Mouse (Mus musculus): ENCODE measurements at regions not wholly inside any gene's neighbourhood (a gene's known extent, or its start where the extent isn't known, plus 50 kb on each side); places are given as distances from the start of the nearest gene placed in this dataset. TPM values are rescaled to one million over a fixed set of nuclear protein-coding genes. Genes with fewer than 3 reads are reported as not detected.

DNA sequence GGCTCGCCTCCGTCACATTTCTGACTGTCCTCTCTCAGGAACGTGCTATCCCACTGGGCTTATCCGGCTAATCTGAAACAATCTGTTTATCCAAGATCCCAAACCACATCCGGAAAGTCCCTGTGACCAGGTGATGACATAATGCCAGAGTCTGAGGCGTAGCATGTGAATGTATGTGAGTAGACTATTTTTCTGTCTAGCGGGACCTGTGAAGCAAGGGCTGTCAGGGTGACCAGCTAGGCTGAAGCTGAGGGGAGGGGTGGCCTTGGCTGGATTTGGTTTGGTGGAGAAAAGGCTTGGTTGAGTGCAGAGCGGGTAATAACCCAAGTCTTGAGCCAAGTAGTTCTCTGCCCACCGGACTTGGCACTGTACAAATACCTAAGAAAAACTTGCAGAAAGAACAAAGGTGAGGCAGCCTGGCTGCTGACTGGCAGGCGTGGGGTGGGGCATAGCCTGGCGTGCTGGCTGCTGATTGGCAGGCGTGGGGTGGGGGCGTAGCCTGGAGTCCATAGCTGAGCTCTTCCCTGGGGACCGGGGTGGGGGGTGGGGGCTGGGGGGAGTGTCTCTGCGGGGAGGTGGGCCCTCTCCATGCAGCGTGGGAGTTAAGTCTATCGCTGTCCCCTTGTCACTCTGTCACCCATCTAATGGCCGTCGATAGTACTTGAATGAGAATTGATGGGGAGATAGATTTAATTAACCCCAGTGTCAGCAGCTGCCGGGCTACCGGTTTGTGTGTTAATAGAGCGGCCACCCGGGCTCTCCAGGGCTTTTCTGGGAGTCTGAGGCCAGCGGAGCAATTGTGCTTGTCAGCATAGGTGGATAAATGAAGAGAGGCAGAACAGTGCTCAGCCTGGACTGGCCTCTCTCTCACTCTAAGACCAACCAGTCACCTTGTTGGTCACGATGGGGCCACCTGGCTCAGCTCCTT lies 54.2 kb upstream of the Unc5b start:
- Histone ChIP-seq H3K27me3 (replicated peaks; ENCODE audit: control insufficient read depth, insufficient read depth, low read length) (no peaks in the 10 kb centered on the region), H3K4me3 (replicated peaks; ENCODE audit: low read length) (peak overlapping the region; percentile 30), H3K36me3 (ENCODE audit: control insufficient read depth, insufficient read depth) (no peaks in the 10 kb centered on the region), H3K4me1 (replicated peaks; ENCODE audit: control insufficient read depth, insufficient read depth, low read length) (peaks cover 17% of the 10 kb centered on the region), H3K9me3 (ENCODE audit: control insufficient read depth, low read length) (0 out of 2 replicates have a peak, but pooled peaks cover 4% of the 10 kb centered on the region), H3K9ac (replicated peaks; ENCODE audit: low read depth, low read length) (peak overlapping the region; percentile 34), H3K4me2 (ENCODE audit: low read length) (peak overlapping the region; percentile 47), H3K27ac (ENCODE audit: low read length) (no peak overlapping the region)
- peak; percentile 88 for ATAC-seq
- WGBS, result 21% methylated on average over 25 of the region's 25 CpGs

DNA sequence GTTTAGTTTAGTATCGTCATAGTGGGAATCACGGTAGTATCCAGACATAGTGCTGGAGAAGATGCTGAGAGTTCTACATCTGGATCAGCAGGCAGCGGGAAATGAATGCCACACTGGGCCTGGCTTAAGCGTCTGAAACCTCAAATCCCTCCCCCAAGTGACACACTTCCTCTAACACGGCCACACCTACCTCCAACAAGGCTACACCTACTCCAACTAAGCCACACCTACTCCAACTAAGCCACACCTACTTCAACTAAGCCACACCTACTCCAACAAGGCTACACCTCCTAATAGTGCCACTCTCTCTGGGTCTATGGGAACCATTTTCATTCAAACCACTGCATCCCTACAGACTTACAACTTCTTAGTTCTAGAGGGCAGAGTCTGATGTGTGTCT lies 53.4 kb upstream of the Unc5b start:
- Histone ChIP-seq H3K27ac (ENCODE audit: low read length) (no peak overlapping the region), H3K36me3 (ENCODE audit: control insufficient read depth, insufficient read depth) (no peaks in the 10 kb centered on the region), H3K4me3 (replicated peaks; ENCODE audit: low read length) (no peak overlapping the region), H3K4me2 (ENCODE audit: low read length) (no peak overlapping the region), H3K27me3 (replicated peaks; ENCODE audit: control insufficient read depth, insufficient read depth, low read length) (no peaks in the 10 kb centered on the region), H3K4me1 (replicated peaks; ENCODE audit: control insufficient read depth, insufficient read depth, low read length) (peaks cover 13% of the 10 kb centered on the region), H3K9me3 (ENCODE audit: control insufficient read depth, low read length) (0 out of 2 replicates have a peak, but pooled peaks cover 4% of the 10 kb centered on the region), H3K9ac (replicated peaks; ENCODE audit: low read depth, low read length) (no peak overlapping the region)
- ATAC-seq, result no peak
- 96% methylated on average over 5 of the region's 5 CpGs for WGBS

MicroRNAs encoded in the stretch of these regions (microRNA counts, 519-probe panel; counts per million panel counts)
- microRNA mmu-miR-466j, result not detected

Small RNA genes in the stretch of these regions (microRNA-seq; reads per million reads assigned to microRNA genes)
- gene Mir466j, result not detected
- gene Mir6408, result not detected

Data from forebrain, embryonic 16.5 days (tissue).